Mouse (Mus musculus): ENCODE measurements around the gene Rhox3a.
"Not testable (repeated sequence)": the region's sequence is repeated elsewhere in the genome, so short reads cannot be mapped to it uniquely, and the experiment has no call there.

Rhox3a gene

GRCm38 (mm10) chrX:37249619-37250018 is at the start of gene Rhox3a:
Gene Rhox3a (plus strand): TSS chrX:37249919.
- in situ Hi-C loops (cut with MboI, MseI) = loop anchor here (10.0 to 25.0 kb wide), 2 partner anchors 285 to 588 kb away; partner anchors contain the start of genes Rhox2e, Rhox6 and Rhox7a

GRCm38 (mm10) chrX:37210941-37211340 is 38.8 kb upstream of the Rhox3a start, which contains the start of gene Gm9:
Gene Gm9 (minus strand): TSS chrX:37211041.
- in situ Hi-C loops (cut with MboI, MseI) = no loop called here

GRCm38 (mm10) chrX:37222158-37222557 is 27.6 kb upstream of the Rhox3a start, which contains the start of gene Rhox1:
Gene Rhox1 (minus strand): TSS chrX:37222258.
- in situ Hi-C loops (cut with MboI, MseI) = not testable (repeated sequence)

- in situ Hi-C loops (cut with MboI, MseI) = loop anchor here (5.0 to 25.0 kb wide), 3 partner anchors 290 to 593 kb away; partner anchors contain the start of genes Rhox2e, Rhox2g, Rhox6 and Rhox7a
Measured at GRCm38 (mm10) chrX:37244676-37245075, 5.0 kb upstream of the Rhox3a start, which contains the start of gene Rhox2a. Gene Rhox2a (plus strand): TSS chrX:37244976.

- in situ Hi-C loops (cut with MboI, MseI) = not testable (repeated sequence)
Measured at GRCm38 (mm10) chrX:37265038-37265437, 15.3 kb downstream of the Rhox3a start, which contains the start of gene Rhox4a. Gene Rhox4a (plus strand): TSS chrX:37265338.
